Mouse (Mus musculus) heart, embryonic 12.5 days (tissue): ENCODE results near the gene Emsy. TPM values are rescaled to one million over a fixed set of nuclear protein-coding genes. Genes with fewer than 3 reads are reported as not detected.

Experiments used
- ATAC-seq: fragments of 200-750 bp; cut with Nextera tagmentation; 2 replicates; pipeline ENCODE4 v1.8.0; 2017; ENCODE audit warnings: moderate TSS enrichment, moderate library complexity; ENCODE audit not compliant: insufficient number of reproducible peaks, low FRiP score
- H3K27ac ChIP-seq: fragments of 300-500 bp; sonication (generic); 2 replicates; pipeline ENCODE4 v1.5.1; 2016; ENCODE audit warnings: mild to moderate bottlenecking, moderate library complexity; ENCODE audit not compliant: poor library complexity, severe bottlenecking
- H3K27me3 ChIP-seq: fragments of 300-500 bp; sonication (generic); replicated peaks from 2 replicates; pipeline ENCODE4 v1.6.1; 2016; ENCODE audit warnings: mild to moderate bottlenecking, moderate library complexity
- H3K36me3 ChIP-seq: fragments of 300-500 bp; sonication (generic); 2 replicates; pipeline ENCODE4 v1.6.1; 2016; ENCODE audit warnings: mild to moderate bottlenecking, moderate library complexity
- H3K4me1 ChIP-seq: fragments of 300-500 bp; sonication (generic); replicated peaks from 2 replicates; pipeline ENCODE4 v1.6.1; 2016; ENCODE audit warnings: mild to moderate bottlenecking
- H3K4me2 ChIP-seq: fragments of 300-500 bp; sonication (generic); 2 replicates; pipeline ENCODE4 v1.6.1; 2016; ENCODE audit warnings: mild to moderate bottlenecking, moderate library complexity
- H3K4me3 ChIP-seq: fragments of 300-500 bp; sonication (generic); 2 replicates; pipeline ENCODE4 v1.5.1; 2016; ENCODE audit warnings: mild to moderate bottlenecking
- H3K9ac ChIP-seq: fragments of 300-500 bp; sonication (generic); 2 replicates; pipeline ENCODE4 v1.6.1; 2016; ENCODE audit warnings: mild to moderate bottlenecking, moderate library complexity
- H3K9me3 ChIP-seq: fragments of 300-500 bp; sonication (generic); replicated peaks from 2 replicates; pipeline ENCODE4 v1.6.1; 2016; ENCODE audit warnings: mild to moderate bottlenecking, moderate library complexity
- WGBS: fragments of 180-500 bp; shearing (Covaris S2); methylation state at CpG from one replicate; pipeline ENCODE4 v1.1.7; 2016; 5-methylcytosine and 5-hydroxymethylcytosine counted together
- polyA plus RNA-seq: library from polyadenylated mRNA; unstranded; fragments of >200 nt; fragmentation: Nextera tagmentation; extraction: Ambion mirVana; gene quantifications from 2 replicates; pipeline ENCODE4 v1.2.1, GENCODE M21; 2016

Emsy gene
- polyA plus RNA-seq, 1 experiment from 2014 or later: 28.2 TPM

GRCm38 (mm10) chr7:98542267-98542666 is 114.3 kb downstream of the Emsy start:
- Histone ChIP-seq H3K9me3 (no peaks in the 10 kb centered on the region), H3K36me3 (no peaks in the 10 kb centered on the region), H3K4me3 (no peak overlapping the region), H3K4me2 (no peak overlapping the region), H3K27ac (no peak overlapping the region), H3K4me1 (peaks cover 30% of the 10 kb centered on the region), H3K9ac (no peak overlapping the region), H3K27me3 (no peaks in the 10 kb centered on the region)
- WGBS: 82% methylated on average over 3 of the region's 3 CpGs
- ATAC-seq: no peak

GRCm38 (mm10) chr7:98541564-98541963 is 115.0 kb downstream of the Emsy start:
- Histone ChIP-seq H3K4me1 (peaks cover 36% of the 10 kb centered on the region), H3K36me3 (no peaks in the 10 kb centered on the region), H3K4me2 (no peak overlapping the region), H3K27ac (no peak overlapping the region), H3K9ac (no peak overlapping the region), H3K9me3 (no peaks in the 10 kb centered on the region), H3K27me3 (no peaks in the 10 kb centered on the region), H3K4me3 (no peak overlapping the region)
- WGBS: 82% methylated on average over 5 of the region's 5 CpGs
- ATAC-seq: no peak

- H3K4me2 ChIP-seq: no peak overlapping the region
- no peaks in the 10 kb centered on the region for H3K27me3 ChIP-seq
- no peaks in the 10 kb centered on the region for H3K9me3 ChIP-seq
- 59% methylated on average over 2 of the region's 2 CpGs for WGBS
- peaks cover 43% of the 10 kb centered on the region for H3K4me1 ChIP-seq
- no peak overlapping the region for H3K27ac ChIP-seq
- no peaks in the 10 kb centered on the region for H3K36me3 ChIP-seq
- H3K9ac ChIP-seq: no peak overlapping the region
- no peak for ATAC-seq
- no peak overlapping the region for H3K4me3 ChIP-seq
These were observed 115.7 kb downstream of the Emsy start for GRCm38 (mm10) chr7:98540879-98541278.

- H3K36me3 ChIP-seq: no peaks in the 10 kb centered on the region
- peak overlapping the region; percentile 53; the same call in 1 of the 2 replicates for H3K27ac ChIP-seq
- H3K27me3 ChIP-seq: no peaks in the 10 kb centered on the region
- no peak overlapping the region for H3K4me2 ChIP-seq
- peaks cover 50% of the 10 kb centered on the region for H3K4me1 ChIP-seq
- ATAC-seq: no peak
- H3K9ac ChIP-seq: no peak overlapping the region
- WGBS: 45% methylated on average over 8 of the region's 8 CpGs
- H3K4me3 ChIP-seq: no peak overlapping the region
- H3K9me3 ChIP-seq: no peaks in the 10 kb centered on the region
These were observed 118.5 kb downstream of the Emsy start for GRCm38 (mm10) chr7:98537967-98538573.

GRCm38 (mm10) chr7:98537210-98537966 is 119.2 kb downstream of the Emsy start:
- no peaks in the 10 kb centered on the region for H3K9me3 ChIP-seq
- no peak overlapping the region for H3K4me2 ChIP-seq
- no peak overlapping the region for H3K9ac ChIP-seq
- H3K4me1 ChIP-seq: peaks cover 45% of the 10 kb centered on the region
- no peaks in the 10 kb centered on the region for H3K36me3 ChIP-seq
- WGBS: 44% methylated on average over 10 of the region's 10 CpGs
- peak overlapping the region; percentile 53; the same call in 1 of the 2 replicates for H3K27ac ChIP-seq
- no peak overlapping the region for H3K4me3 ChIP-seq
- H3K27me3 ChIP-seq: no peaks in the 10 kb centered on the region
- ATAC-seq: no peak

Other genes with a start within 250 kb of the Emsy start
- not detected in 2 replicates for gene Gucy2d, start 216.4 kb downstream of the Emsy start, polyA plus RNA-seq
- 7.5 TPM in 2 replicates for gene Lrrc32, start 167.5 kb downstream of the Emsy start, polyA plus RNA-seq
- 49.2 and 50.1 TPM in 2 replicates for gene Thap12, start 46.3 kb upstream of the Emsy start, polyA plus RNA-seq
- gene Wnt11, start 178.3 kb upstream of the Emsy start, polyA plus RNA-seq: 26.3 and 31.0 TPM in 2 replicates